Mouse (Mus musculus) stomach, postnatal 0 days (tissue): Measurements from ENCODE around the gene Kirrel3. TPM values are rescaled to one million over a fixed set of nuclear protein-coding genes. Genes with fewer than 3 reads are reported as not detected.

ENCODE experiments used
- ATAC-seq: fragments of 200-750 bp; cut with Nextera tagmentation; 2 replicates; pipeline ENCODE4 v1.8.0; 2017; ENCODE audit not compliant: low FRiP score, low TSS enrichment
- DNase-seq: peaks from one replicate; pipeline ENCODE4 v3.0.0-alpha.2; 2016; ENCODE audit warnings: low spot score
- H3K27ac ChIP-seq: fragments of 300-500 bp; sonication (generic); replicated peaks from 2 replicates; pipeline ENCODE4 v1.5.1; 2014; ENCODE audit warnings: mild to moderate bottlenecking, control low read depth
- H3K27me3 ChIP-seq: fragments of 300-500 bp; sonication (generic); 2 replicates; pipeline ENCODE4 v1.6.1; 2014; ENCODE audit warnings: low read length; ENCODE audit not compliant: control insufficient read depth, insufficient read depth
- H3K36me3 ChIP-seq: fragments of 300-500 bp; sonication (generic); 2 replicates; pipeline ENCODE4 v1.6.1; 2014; ENCODE audit warnings: low read length, mixed read lengths; ENCODE audit not compliant: control insufficient read depth, insufficient read depth
- H3K4me1 ChIP-seq: fragments of 300-500 bp; sonication (generic); replicated peaks from 2 replicates; pipeline ENCODE4 v1.6.1; 2014; ENCODE audit warnings: antibody characterized with exemption; ENCODE audit not compliant: control insufficient read depth, insufficient read depth
- H3K4me2 ChIP-seq: fragments of 300-500 bp; sonication (generic); replicated peaks from 2 replicates; pipeline ENCODE4 v1.6.1; 2014; ENCODE audit warnings: low read depth, mild to moderate bottlenecking, control low read depth, moderate library complexity
- H3K4me3 ChIP-seq: fragments of 300-500 bp; sonication (generic); 2 replicates; pipeline ENCODE4 v1.5.1; 2014; ENCODE audit warnings: low read depth, low read length, control low read depth
- H3K9ac ChIP-seq: fragments of 300-500 bp; sonication (generic); 2 replicates; pipeline ENCODE4 v1.6.1; 2014; ENCODE audit warnings: mild to moderate bottlenecking, low read length, control low read depth, mixed read lengths
- H3K9me3 ChIP-seq: fragments of 300-500 bp; sonication (generic); 2 replicates; pipeline ENCODE4 v1.6.1; 2016; ENCODE audit warnings: low read length; ENCODE audit not compliant: control insufficient read depth
- CTCF ChIP-seq: IDR thresholded peaks from 2 replicates; pipeline ENCODE4 v1.5.1; 2016; ENCODE audit warnings: antibody characterized with exemption, low read depth, mild to moderate bottlenecking, moderate library complexity
- EP300 ChIP-seq: optimal IDR thresholded peaks from 2 replicates; pipeline ENCODE3; 2016; ENCODE audit warnings: antibody characterized with exemption
- WGBS: fragments of 180-500 bp; shearing (Covaris S2); extraction: QIAGEN DNeasy Blood & Tissue Kit; methylation state at CpG from one replicate; pipeline ENCODE4 v1.1.7; 2014; 5-methylcytosine and 5-hydroxymethylcytosine counted together
- polyA plus RNA-seq: library from polyadenylated mRNA; unstranded; fragments of >200 nt; fragmentation: Nextera tagmentation; extraction: Ambion mirVana; gene quantifications from 2 replicates; pipeline ENCODE4 v1.2.1, GENCODE M21; 2015

Gene Kirrel3
- polyA plus RNA-seq, 1 experiment from 2014 or later, result 1.4 TPM

DNA sequence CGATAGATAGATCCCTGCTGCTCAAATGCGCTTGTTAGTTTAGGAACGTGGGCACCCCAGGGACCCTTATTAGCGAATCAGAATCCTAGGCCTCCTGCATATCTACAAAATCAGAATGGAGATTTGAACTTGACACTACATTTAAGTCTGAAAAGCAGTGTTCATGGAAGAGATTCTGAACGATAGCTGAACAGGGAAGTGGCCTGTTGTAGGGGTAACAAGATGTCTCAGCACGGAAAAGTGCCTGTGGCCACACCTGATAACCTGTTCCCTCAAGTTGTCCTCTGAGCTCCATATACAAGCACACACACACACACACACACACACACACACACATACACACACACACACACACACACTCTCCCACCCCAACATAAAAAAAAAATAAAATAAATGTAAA lies 571.9 kb downstream of the Kirrel3 start:
- Histone ChIP-seq H3K4me1 (peaks cover 5% of the 10 kb centered on the region), H3K9ac (no peak overlapping the region), H3K36me3 (no peaks in the 10 kb centered on the region), H3K27ac (no peak overlapping the region), H3K4me3 (no peak overlapping the region), H3K27me3 (no peaks in the 10 kb centered on the region), H3K4me2 (no peak overlapping the region), H3K9me3 (no peaks in the 10 kb centered on the region)
- TF ChIP-seq CTCF, result no peak
- 80% methylated on average over 6 of the region's 6 CpGs for WGBS
- no peak for DNase-seq
- no peak for ATAC-seq

DNA sequence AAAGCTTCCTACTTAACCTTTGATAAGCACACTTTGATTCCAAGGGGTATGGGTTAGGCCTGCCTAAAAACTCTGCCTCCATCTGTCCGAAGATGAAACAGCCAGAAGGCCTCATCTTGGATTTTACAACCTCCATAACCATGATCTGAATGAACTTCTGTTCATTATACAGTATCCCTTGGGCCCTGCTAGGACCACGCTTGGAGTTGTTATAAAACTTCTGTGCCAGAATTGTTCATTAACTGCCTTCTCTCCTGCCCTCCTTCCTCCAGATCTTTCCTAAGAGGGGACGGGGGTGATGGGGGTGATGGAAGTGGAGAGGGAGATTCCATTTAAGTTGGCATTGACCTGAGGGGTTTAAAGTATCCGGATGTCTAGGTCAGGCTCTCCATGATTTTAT lies 572.5 kb downstream of the Kirrel3 start:
- 81% methylated on average over 4 of the region's 4 CpGs for WGBS

DNA sequence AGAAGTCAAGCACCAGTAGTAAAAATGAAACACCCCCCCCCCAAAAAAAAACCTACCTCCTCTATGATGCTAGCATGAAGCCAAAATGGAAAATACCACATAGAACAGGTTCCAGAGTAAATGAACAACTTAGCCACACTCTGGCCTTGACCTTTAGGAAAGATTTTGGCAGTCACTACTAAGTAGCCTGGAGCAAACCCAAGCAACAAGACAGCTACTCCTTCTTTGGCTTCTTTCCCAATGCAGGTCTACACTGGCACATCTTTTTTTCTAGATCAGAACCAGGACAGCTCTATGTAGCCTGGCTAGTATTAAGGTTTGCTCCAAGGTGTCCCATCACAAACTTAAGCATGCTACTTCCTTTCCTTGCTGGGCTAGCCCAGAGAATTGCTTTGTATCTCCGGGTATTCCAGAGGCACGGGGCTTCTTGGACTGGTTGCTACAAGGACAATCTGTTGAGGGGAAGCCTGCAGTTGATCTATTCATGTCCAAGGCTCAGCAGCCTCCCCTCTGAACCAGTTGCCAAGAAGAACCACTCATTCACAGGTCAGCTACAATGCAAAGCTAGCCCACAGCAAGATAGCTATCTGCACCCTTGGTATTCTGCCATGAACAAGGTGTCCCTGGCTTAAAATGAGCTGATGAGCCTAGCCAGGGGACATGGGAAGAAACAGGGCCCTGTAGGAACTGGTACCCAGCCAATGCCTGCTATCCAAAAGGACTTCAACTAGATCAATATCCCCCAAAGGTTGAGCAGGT lies 573.1 kb downstream of the Kirrel3 start:
- H3K27me3 ChIP-seq, result no peaks in the 10 kb centered on the region
- H3K4me3 ChIP-seq, result no peak overlapping the region
- 85% methylated on average over 2 of the region's 2 CpGs for WGBS
- ATAC-seq, result no peak
- H3K9ac ChIP-seq, result no peak overlapping the region
- no peak overlapping the region for H3K4me2 ChIP-seq
- TF ChIP-seq EP300 (no peak), CTCF (no peak)
- H3K9me3 ChIP-seq, result no peaks in the 10 kb centered on the region
- no peak for DNase-seq
- H3K4me1 ChIP-seq, result peaks cover 5% of the 10 kb centered on the region
- H3K36me3 ChIP-seq, result no peaks in the 10 kb centered on the region
- no peak overlapping the region for H3K27ac ChIP-seq

More for the DNA sequence above, 572.5 kb downstream of the Kirrel3 start:
- H3K36me3 ChIP-seq, result no peaks in the 10 kb centered on the region
- H3K4me2 ChIP-seq, result no peak overlapping the region
- H3K27ac ChIP-seq, result no peak overlapping the region
- H3K4me3 ChIP-seq, result no peak overlapping the region
- DNase-seq (no peak), ATAC-seq (no peak)
- H3K4me1 ChIP-seq, result peaks cover 5% of the 10 kb centered on the region
- no peak overlapping the region for H3K9ac ChIP-seq
- H3K9me3 ChIP-seq, result no peaks in the 10 kb centered on the region
- TF ChIP-seq EP300 (no peak), CTCF (no peak)
- H3K27me3 ChIP-seq, result no peaks in the 10 kb centered on the region

DNA sequence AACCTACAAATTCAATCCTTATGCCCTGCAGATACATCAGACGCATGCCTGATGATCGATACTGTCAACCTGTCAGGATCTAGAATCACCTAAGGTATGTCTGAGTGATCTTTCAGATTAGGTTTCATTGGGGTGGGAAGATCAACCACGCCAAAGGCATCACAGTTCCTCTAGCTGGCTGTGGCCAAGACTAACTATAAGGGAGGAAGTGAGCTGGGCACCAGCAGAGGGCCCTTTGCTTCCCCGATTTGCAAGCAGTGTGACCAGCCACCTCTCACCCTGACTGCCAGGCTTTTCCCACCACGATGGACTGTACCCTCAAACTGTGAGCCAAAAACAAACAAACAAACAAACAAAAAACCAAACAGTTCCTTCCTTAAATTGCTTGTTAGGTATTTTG lies 574.2 kb downstream of the Kirrel3 start:
- Histone ChIP-seq H3K9me3 (no peaks in the 10 kb centered on the region), H3K4me1 (peaks cover 5% of the 10 kb centered on the region), H3K4me3 (no peak overlapping the region), H3K27ac (no peak overlapping the region), H3K27me3 (no peaks in the 10 kb centered on the region), H3K4me2 (no peak overlapping the region), H3K36me3 (no peaks in the 10 kb centered on the region), H3K9ac (no peak overlapping the region)
- 84% methylated on average over 5 of the region's 5 CpGs for WGBS
- no peak for ATAC-seq
- no peak for TF ChIP-seq EP300
- peak; percentile 5; the same call in 1 of the 2 replicates for TF ChIP-seq CTCF
- DNase-seq, result no peak

DNA sequence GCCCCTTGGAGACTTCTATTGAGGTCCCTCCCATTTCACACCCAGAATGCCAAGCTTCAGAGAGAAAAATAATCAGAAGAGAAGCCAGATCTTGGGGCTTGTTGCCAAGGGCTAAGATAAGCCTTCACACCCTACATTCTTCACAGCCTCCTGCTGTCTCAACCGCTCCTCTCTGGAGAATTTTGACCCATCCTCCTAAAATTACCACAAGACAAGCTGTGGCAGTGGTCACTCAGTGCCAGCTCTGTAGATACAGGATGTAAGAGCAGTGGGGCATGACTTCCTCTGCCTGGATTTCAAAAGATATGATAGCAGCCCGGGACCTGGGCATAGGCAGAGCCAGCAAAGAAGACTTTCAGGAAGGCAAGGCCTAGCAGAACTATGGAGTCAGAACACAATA lies 575.8 kb downstream of the Kirrel3 start:
- Histone ChIP-seq H3K9me3 (no peaks in the 10 kb centered on the region), H3K9ac (no peak overlapping the region), H3K4me1 (peaks cover 5% of the 10 kb centered on the region), H3K4me2 (no peak overlapping the region), H3K27me3 (no peaks in the 10 kb centered on the region), H3K27ac (no peak overlapping the region), H3K4me3 (no peak overlapping the region), H3K36me3 (no peaks in the 10 kb centered on the region)
- DNase-seq (no peak), ATAC-seq (no peak)
- 52% methylated on average over 2 of the region's 2 CpGs for WGBS
- TF ChIP-seq CTCF (no peak), EP300 (no peak)
